Mouse (Mus musculus) bone marrow, adult 2 months (tissue): ENCODE measurements around the gene Macrod2.

Experiments used
- CTCF ChIP-seq: fragments of 200-500 bp; IDR thresholded peaks from 2 replicates; pipeline ENCODE4 v1.5.1; 2011; ENCODE audit warnings: low read length, control low read depth; ENCODE audit not compliant: control insufficient read depth, insufficient read depth
- POLR2A ChIP-seq: fragments of 200-500 bp; IDR thresholded peaks from 2 replicates; pipeline ENCODE4 v1.6.1; 2011; ENCODE audit warnings: low read depth, mild to moderate bottlenecking, control low read depth, low read length, borderline replicate concordance; ENCODE audit not compliant: control insufficient read depth

GRCm38 (mm10) chr2:142267836-142268235 lies 1872.7 kb downstream of the Macrod2 start:
- TF ChIP-seq POLR2A (no peak), CTCF (no peak)
